Mouse (Mus musculus): ENCODE measurements at regions not wholly inside any gene's neighbourhood (a gene's known extent, or its start where the extent isn't known, plus 50 kb on each side); places are given as distances from the start of the nearest gene placed in this dataset.

DNA sequence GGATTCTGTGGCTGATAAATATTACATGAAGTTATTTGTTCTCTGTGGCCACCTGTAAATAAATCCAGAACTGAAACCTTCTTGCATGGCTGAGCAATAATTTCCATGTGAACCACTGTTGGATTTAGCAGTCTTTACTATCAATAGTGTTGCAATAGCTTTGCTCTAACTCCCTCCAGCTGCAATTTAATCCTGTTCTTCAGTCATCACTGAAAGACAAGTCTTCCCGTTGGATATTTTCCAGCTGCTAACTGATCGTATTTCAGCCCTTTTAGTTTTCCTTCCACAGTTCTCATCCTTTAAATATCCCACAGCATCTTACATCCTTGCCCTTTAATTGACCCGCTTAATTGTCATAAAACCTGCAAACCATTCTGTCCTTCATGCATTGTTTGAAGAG lies 55.3 kb upstream of the A730046J19Rik start:
- TF ChIP-seq EP300 (IDR thresholded peaks at IDR 0.05), result no peak
- TF ChIP-seq CTCF (IDR thresholded peaks at IDR 0.05), result no peak
